Mouse (Mus musculus) mature B cell (primary cell): Measurements from ENCODE around the gene Erc2.
"Not testable (repeated sequence)": the region's sequence is repeated elsewhere in the genome, so short reads cannot be mapped to it uniquely, and the experiment has no call there.

Experiments used
- in situ Hi-C: fragments of 300-500 bp; cut with MboI; formaldehyde crosslinking; loops from 2 replicates; pipeline ENCODE4 v1.14.3; 2019

The Erc2 gene

GRCm38 (mm10) chr14:27622176-27622922 is at the start of gene Erc2:
TSS of gene Erc2 (plus strand) at chr14:27622428.
- in situ Hi-C loops, result no loop called here

DNA sequence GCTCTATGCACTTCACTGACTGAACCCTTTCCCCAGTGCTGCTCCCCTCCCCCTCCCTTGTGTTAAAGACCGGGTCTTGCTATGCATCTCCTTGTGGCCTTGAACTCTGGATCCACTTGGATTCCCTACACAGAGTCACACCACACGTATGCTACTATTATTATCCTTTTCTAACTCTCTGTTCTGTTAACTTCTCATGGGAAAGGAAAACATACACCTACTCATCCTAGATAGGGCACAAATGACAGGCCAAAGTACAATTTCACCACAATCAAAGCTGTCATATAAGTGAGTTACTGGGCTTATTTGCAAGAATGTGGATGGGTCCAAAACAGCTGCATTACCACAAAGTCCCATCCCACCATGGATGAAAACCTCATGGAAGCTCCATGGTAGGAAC is 43.8 kb upstream of the Erc2 start:
- in situ Hi-C loops, result no loop called here

DNA sequence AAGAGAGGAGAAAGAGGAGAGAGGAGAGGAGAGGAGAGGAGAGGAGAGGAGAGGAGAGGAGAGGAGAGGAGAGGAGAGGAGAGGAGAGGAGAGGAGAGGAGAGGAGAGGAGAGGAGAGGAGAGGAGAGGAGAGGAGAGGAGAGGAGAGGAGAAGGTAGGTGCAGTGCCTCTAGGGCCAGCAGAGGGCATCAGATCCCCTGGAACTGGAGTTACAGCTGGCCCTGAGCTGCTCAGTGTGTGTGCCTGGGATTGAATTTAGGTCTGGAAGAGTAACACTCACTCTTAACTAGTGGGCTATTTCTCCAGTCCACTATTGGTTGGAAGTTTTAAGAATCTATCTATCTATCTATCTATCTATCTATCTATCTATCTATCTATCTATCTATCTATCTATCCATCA is 32.6 kb upstream of the Erc2 start:
- in situ Hi-C loops, result not testable (repeated sequence)

- in situ Hi-C loops, result no loop called here
These were observed 30.1 kb upstream of the Erc2 start for GRCm38 (mm10) chr14:27592163-27592562.

- in situ Hi-C loops, result no loop called here
These were observed 26.0 kb upstream of the Erc2 start for GRCm38 (mm10) chr14:27596265-27596664.

GRCm38 (mm10) chr14:27602136-27602535 is 20.1 kb upstream of the Erc2 start:
- in situ Hi-C loops, result no loop called here

DNA sequence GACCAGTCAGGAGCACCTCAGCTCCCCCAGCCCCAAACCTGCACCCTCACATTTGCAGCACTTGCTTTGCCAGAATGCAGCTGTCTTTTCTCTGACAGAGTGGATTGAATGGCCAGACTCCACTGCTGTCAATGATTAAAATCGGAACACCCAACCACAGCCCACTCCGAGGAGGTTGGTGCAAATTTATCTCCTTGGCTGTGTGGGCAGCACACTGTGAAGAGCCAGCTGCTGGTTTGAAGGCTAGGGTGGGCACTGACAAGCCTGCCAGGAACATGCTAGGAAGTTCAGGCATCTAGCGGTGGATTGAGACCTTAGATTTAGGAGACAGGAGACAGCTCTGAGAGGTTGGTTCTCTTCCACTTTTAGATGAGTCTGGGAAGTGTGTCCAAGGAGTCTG is 14.8 kb upstream of the Erc2 start:
- in situ Hi-C loops, result no loop called here

DNA sequence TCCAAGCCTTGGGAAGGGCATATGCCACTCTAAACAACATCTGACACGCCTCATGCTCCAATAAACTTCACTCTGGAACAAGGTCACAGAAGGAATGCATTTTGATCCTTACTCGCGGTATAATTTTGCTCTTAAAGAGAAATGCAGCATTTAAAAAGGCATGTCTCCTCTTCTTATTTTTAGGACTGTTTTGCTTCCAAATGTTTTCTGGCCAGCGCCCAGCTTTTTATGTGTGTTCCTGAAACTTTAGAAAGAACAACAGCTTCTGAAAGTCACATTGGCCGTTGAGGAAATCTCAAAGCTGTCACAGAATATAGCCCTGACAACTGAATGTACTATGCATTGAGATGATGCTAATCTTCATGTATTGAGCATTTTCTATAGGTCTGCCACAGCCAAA is 8.5 kb upstream of the Erc2 start:
- in situ Hi-C loops, result no loop called here

GRCm38 (mm10) chr14:27617286-27617685 is 4.9 kb upstream of the Erc2 start:
- in situ Hi-C loops, result no loop called here

- in situ Hi-C loops, result no loop called here
These were observed 652 bp upstream of the Erc2 start for GRCm38 (mm10) chr14:27621576-27621975.

GRCm38 (mm10) chr14:27622923-27623219 is 643 bp downstream of the Erc2 start:
- in situ Hi-C loops, result no loop called here

DNA sequence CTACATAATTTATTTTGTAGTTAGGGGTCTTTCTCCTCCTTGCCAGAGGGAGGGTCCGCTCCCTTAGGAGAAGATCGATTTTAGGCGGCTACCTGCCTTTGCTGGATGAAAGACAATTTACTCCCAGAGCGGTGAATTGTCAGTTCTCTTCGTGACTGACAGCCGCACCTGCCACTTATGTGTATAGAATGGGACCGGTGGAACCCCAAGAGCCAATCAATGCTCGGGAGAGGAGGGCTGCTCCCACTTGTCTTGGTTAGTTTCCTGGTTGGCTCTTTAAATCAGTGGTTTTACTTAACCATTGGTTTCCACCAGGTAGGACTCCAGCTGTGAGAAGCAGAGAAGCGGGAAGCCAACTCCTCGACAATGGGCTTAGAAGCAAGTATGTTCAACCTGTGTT is 1.1 kb downstream of the Erc2 start:
- in situ Hi-C loops, result no loop called here

- in situ Hi-C loops, result no loop called here
These were observed 6.5 kb downstream of the Erc2 start for GRCm38 (mm10) chr14:27628701-27629100.

- in situ Hi-C loops, result no loop called here
These were observed 7.3 kb downstream of the Erc2 start for GRCm38 (mm10) chr14:27629369-27630012.

GRCm38 (mm10) chr14:27630973-27631640 is 8.9 kb downstream of the Erc2 start:
- in situ Hi-C loops, result no loop called here

DNA sequence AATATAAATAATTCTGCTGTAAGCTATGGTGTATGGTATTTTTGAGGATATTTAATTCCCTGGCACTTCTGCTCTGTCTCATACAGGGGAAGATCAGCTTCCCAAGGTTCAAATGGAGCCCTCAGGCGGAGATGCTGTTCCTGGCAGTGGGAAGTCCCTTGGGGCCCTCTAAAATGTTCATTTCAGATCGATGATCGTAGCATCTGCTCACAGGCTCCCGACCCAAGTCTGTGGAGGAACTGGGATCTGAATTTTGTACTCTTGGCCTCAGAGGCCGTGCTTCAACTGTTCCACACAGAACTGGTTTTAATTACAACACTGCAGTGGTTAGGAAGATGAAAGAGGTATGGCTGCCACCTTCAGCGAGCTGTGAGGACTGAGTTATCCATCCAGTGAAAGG is 12.5 kb downstream of the Erc2 start:
- in situ Hi-C loops, result no loop called here

DNA sequence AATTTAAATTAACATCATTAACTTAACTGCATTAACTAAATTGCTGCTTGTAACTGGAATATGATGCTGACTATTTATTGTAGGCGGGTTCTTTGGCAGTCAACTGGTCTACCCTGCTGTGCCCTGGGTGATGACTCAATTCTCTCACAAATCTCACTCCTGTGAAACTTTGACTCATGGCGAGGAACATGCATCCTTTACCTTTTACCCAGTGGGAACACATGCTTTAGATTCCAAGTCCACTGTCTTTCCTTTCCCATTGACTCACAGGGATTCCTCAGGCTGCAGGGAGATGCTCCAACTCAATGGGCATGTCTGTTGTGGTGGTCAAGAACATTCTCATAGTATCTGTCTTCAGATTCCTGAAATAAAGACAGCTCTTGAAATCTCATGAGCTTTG is 14.3 kb downstream of the Erc2 start:
- in situ Hi-C loops, result no loop called here

DNA sequence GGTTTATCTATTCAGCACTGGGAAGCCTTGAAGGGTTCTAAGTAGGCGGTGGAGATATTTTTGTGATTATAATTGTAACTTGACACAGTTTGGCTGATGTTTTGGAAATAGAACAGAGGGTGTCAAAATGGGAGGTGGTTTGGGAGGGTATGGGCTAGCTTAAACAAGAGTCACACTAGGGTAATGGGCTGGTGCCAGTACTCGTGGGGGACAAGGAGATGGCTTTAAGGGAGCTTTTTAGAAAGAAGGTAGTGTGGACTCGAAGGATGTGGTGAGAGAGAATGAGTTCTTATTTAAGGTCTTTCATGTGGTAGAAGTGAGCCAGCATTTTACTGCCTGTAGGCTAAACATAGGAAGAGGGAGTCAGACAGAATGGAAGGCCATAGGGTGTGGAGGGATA is 19.2 kb downstream of the Erc2 start:
- in situ Hi-C loops, result no loop called here

- in situ Hi-C loops, result no loop called here
These were observed 20.8 kb downstream of the Erc2 start for GRCm38 (mm10) chr14:27642981-27643380.

GRCm38 (mm10) chr14:27654670-27655069 is 32.4 kb downstream of the Erc2 start:
- in situ Hi-C loops, result no loop called here

DNA sequence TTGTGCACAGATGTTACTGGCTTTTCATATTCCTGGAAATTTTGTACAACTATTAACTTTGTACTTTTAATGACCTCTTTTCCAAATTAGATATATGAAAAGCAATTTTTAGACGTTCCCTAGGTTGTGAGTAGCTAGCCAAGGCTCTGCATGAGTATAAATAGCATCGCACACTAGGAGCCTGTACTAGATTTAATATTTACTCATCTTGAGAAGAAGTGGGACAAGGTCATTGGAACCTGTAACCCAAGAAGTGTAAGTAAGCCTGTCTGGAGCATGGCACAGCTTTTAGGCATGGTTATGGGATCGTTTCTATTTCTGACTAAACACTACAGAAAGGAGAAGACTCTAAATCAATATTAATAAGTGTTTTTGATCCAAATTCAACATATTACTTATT is 36.4 kb downstream of the Erc2 start:
- in situ Hi-C loops, result no loop called here

GRCm38 (mm10) chr14:27661466-27661865 is 39.2 kb downstream of the Erc2 start:
- in situ Hi-C loops, result no loop called here

GRCm38 (mm10) chr14:27662251-27662650 is 40.0 kb downstream of the Erc2 start:
- in situ Hi-C loops, result no loop called here
